Mouse (Mus musculus) bone marrow macrophage, adult 2 months (primary cell): ENCODE measurements around the gene Ovol1.

Experiments
- CTCF ChIP-seq: IDR thresholded peaks from 2 replicates; pipeline ENCODE4 v1.5.1; 2012; ENCODE audit warnings: low read depth, mild to moderate bottlenecking, low read length, moderate library complexity
- POLR2A ChIP-seq: IDR thresholded peaks from 2 replicates; pipeline ENCODE4 v1.6.1; 2012; ENCODE audit warnings: mild to moderate bottlenecking, low read depth, low read length, borderline replicate concordance

DNA sequence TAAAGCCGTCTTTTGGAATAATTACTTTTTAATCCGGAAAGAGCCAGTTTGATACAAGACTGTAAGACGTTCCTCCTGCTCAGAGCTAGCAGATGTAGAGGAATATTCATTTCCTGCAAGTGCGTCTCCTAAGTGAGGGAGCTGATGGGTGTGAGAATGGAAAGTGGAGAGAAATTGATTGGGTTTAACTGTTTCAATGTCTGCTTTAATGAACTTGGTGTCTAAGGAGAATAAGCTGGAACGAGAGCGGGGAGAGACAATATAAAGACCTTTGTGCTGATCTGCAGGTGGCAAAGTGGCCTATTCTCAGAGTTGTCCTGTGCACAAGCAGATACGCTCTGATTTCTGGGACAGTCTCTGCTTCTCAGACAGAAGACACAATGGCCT, 30.3 kb downstream of the Ovol1 start:
- TF ChIP-seq POLR2A (no peak), CTCF (no peak)
